Mouse (Mus musculus): ENCODE data around the gene Rapgef6. TPM values are rescaled to one million over a fixed set of nuclear protein-coding genes. Genes with fewer than 3 reads are reported as not detected.
A peak's percentile ranks its signal among the peaks of the same experiment; 100 is the strongest.
"Not testable (repeated sequence)": the region's sequence is repeated elsewhere in the genome, so short reads cannot be mapped to it uniquely, and the experiment has no call there.

The Rapgef6 gene
- polyA plus RNA-seq, 1 experiment from 2014 or later, result 23.9 TPM

GRCm38 (mm10) chr11:54592585-54592984, 69.9 kb downstream of the Rapgef6 start:
- H3K27ac ChIP-seq, result no peak overlapping the region
- H3K9me3 ChIP-seq (replicated peaks), result no peaks in the 10 kb centered on the region
- no peak overlapping the region for H3K9ac ChIP-seq
- peaks cover 7% of the 10 kb centered on the region for H3K36me3 ChIP-seq
- no peak for ATAC-seq (ENCODE audit: low read depth)
- H3K27me3 ChIP-seq, result no peaks in the 10 kb centered on the region
- no peak for DNase-seq
- WGBS (ENCODE audit: insufficient replicate concordance), result 69% methylated on average over 3 of the region's 3 CpGs
- no peak overlapping the region for H3K4me2 ChIP-seq
- H3K4me3 ChIP-seq (replicated peaks), result no peak overlapping the region
- peaks cover 15% of the 10 kb centered on the region for H3K4me1 ChIP-seq (replicated peaks)

- Histone ChIP-seq H3K4me2 (no peak overlapping the region), H3K27ac (no peak overlapping the region), H3K27me3 (no peaks in the 10 kb centered on the region), H3K4me1 (replicated peaks) (peaks cover 20% of the 10 kb centered on the region), H3K9me3 (replicated peaks) (no peaks in the 10 kb centered on the region), H3K36me3 (peaks cover 6% of the 10 kb centered on the region), H3K9ac (no peak overlapping the region), H3K4me3 (replicated peaks) (no peak overlapping the region)
- ATAC-seq (ENCODE audit: low read depth) (no peak), DNase-seq (no peak)
- 31% methylated on average over 2 of the region's 2 CpGs for WGBS (ENCODE audit: insufficient replicate concordance)
Observed at GRCm38 (mm10) chr11:54594049-54594448, 71.4 kb downstream of the Rapgef6 start.

GRCm38 (mm10) chr11:54595053-54595452, 72.4 kb downstream of the Rapgef6 start:
- Histone ChIP-seq H3K27ac (no peak overlapping the region; the same call in 1 of the 2 replicates), H3K36me3 (no peaks in the 10 kb centered on the region), H3K4me1 (replicated peaks) (peaks cover 20% of the 10 kb centered on the region), H3K4me3 (replicated peaks) (no peak overlapping the region), H3K9ac (no peak overlapping the region), H3K27me3 (no peaks in the 10 kb centered on the region), H3K9me3 (replicated peaks) (no peaks in the 10 kb centered on the region), H3K4me2 (no peak overlapping the region)
- peak; percentile 26 for DNase-seq
- WGBS (ENCODE audit: insufficient replicate concordance), result 22% methylated on average over 4 of the region's 4 CpGs
- ATAC-seq (ENCODE audit: low read depth), result peak; percentile 68

- 86% methylated on average over 8 of the region's 8 CpGs for WGBS (ENCODE audit: insufficient replicate concordance)
- DNase-seq (no peak), ATAC-seq (ENCODE audit: low read depth) (no peak)
- Histone ChIP-seq H3K4me1 (replicated peaks) (peaks cover 20% of the 10 kb centered on the region), H3K9me3 (replicated peaks) (no peaks in the 10 kb centered on the region), H3K27ac (no peak overlapping the region), H3K4me3 (replicated peaks) (no peak overlapping the region), H3K9ac (no peak overlapping the region), H3K4me2 (no peak overlapping the region), H3K36me3 (no peaks in the 10 kb centered on the region), H3K27me3 (no peaks in the 10 kb centered on the region)
Observed at GRCm38 (mm10) chr11:54595905-54596555, 73.4 kb downstream of the Rapgef6 start.

GRCm38 (mm10) chr11:54597902-54598447, 75.3 kb downstream of the Rapgef6 start:
- H3K4me2 ChIP-seq, result no peak overlapping the region
- H3K27me3 ChIP-seq, result no peaks in the 10 kb centered on the region
- H3K9ac ChIP-seq, result no peak overlapping the region
- peak; percentile 81 for ATAC-seq (ENCODE audit: low read depth)
- peaks cover 26% of the 10 kb centered on the region for H3K4me1 ChIP-seq (replicated peaks)
- H3K27ac ChIP-seq, result no peak overlapping the region
- DNase-seq, result peak; percentile 23
- no peaks in the 10 kb centered on the region for H3K9me3 ChIP-seq (replicated peaks)
- 18% methylated on average over 1 of the region's 1 CpGs for WGBS (ENCODE audit: insufficient replicate concordance)
- no peak overlapping the region for H3K4me3 ChIP-seq (replicated peaks)
- H3K36me3 ChIP-seq, result no peaks in the 10 kb centered on the region

- DNase-seq, result no peak
- Histone ChIP-seq H3K27me3 (no peaks in the 10 kb centered on the region), H3K4me1 (replicated peaks) (peaks cover 17% of the 10 kb centered on the region), H3K4me3 (replicated peaks) (no peak overlapping the region), H3K9me3 (replicated peaks) (no peaks in the 10 kb centered on the region), H3K27ac (no peak overlapping the region), H3K36me3 (no peaks in the 10 kb centered on the region), H3K4me2 (no peak overlapping the region), H3K9ac (no peak overlapping the region)
- no peak for ATAC-seq (ENCODE audit: low read depth)
- 38% methylated on average over 2 of the region's 2 CpGs for WGBS (ENCODE audit: insufficient replicate concordance)
Observed at GRCm38 (mm10) chr11:54601121-54601520, 78.5 kb downstream of the Rapgef6 start.

GRCm38 (mm10) chr11:54602764-54603163, 80.1 kb downstream of the Rapgef6 start:
- H3K36me3 ChIP-seq; H3K27ac ChIP-seq; H3K4me3 ChIP-seq (replicated peaks); H3K9ac ChIP-seq; ATAC-seq (ENCODE audit: low read depth); H3K4me2 ChIP-seq; H3K27me3 ChIP-seq; DNase-seq; H3K9me3 ChIP-seq (replicated peaks): not testable (repeated sequence)
- 86% methylated on average over 1 of the region's 1 CpGs for WGBS (ENCODE audit: insufficient replicate concordance)
- H3K4me1 ChIP-seq (replicated peaks), result peaks cover 14% of the 10 kb centered on the region

GRCm38 (mm10) chr11:54604415-54604814, 81.8 kb downstream of the Rapgef6 start:
- no peak overlapping the region for H3K9ac ChIP-seq
- H3K4me2 ChIP-seq, result no peak overlapping the region
- no peaks in the 10 kb centered on the region for H3K9me3 ChIP-seq (replicated peaks)
- ATAC-seq (ENCODE audit: low read depth) (no peak), DNase-seq (no peak)
- H3K27me3 ChIP-seq, result no peaks in the 10 kb centered on the region
- H3K36me3 ChIP-seq, result no peaks in the 10 kb centered on the region
- WGBS (ENCODE audit: insufficient replicate concordance), result 75% methylated on average over 3 of the region's 3 CpGs
- no peak overlapping the region for H3K4me3 ChIP-seq (replicated peaks)
- H3K4me1 ChIP-seq (replicated peaks), result peaks cover 14% of the 10 kb centered on the region
- H3K27ac ChIP-seq, result no peak overlapping the region

GRCm38 (mm10) chr11:54613628-54614027, 91.0 kb downstream of the Rapgef6 start:
- DNase-seq, result no peak
- no peaks in the 10 kb centered on the region for H3K9me3 ChIP-seq (replicated peaks)
- no peaks in the 10 kb centered on the region for H3K36me3 ChIP-seq
- no peak for ATAC-seq (ENCODE audit: low read depth)
- H3K27me3 ChIP-seq, result no peaks in the 10 kb centered on the region
- no peak overlapping the region for H3K27ac ChIP-seq
- no peaks in the 10 kb centered on the region for H3K4me1 ChIP-seq (replicated peaks)
- H3K4me2 ChIP-seq, result no peak overlapping the region
- H3K4me3 ChIP-seq (replicated peaks), result no peak overlapping the region
- no peak overlapping the region for H3K9ac ChIP-seq

- no peaks in the 10 kb centered on the region for H3K4me1 ChIP-seq (replicated peaks)
- H3K27me3 ChIP-seq, result no peaks in the 10 kb centered on the region
- no peak for ATAC-seq (ENCODE audit: low read depth)
- H3K4me2 ChIP-seq, result no peak overlapping the region
- H3K27ac ChIP-seq, result no peak overlapping the region
- no peak for DNase-seq
- WGBS (ENCODE audit: insufficient replicate concordance), result 82% methylated on average over 1 of the region's 1 CpGs
- H3K36me3 ChIP-seq, result no peaks in the 10 kb centered on the region
- no peaks in the 10 kb centered on the region for H3K9me3 ChIP-seq (replicated peaks)
- H3K9ac ChIP-seq, result no peak overlapping the region
- H3K4me3 ChIP-seq (replicated peaks), result no peak overlapping the region
Observed at GRCm38 (mm10) chr11:54614560-54614959, 91.9 kb downstream of the Rapgef6 start.

GRCm38 (mm10) chr11:54618841-54619240, 96.2 kb downstream of the Rapgef6 start:
- Histone ChIP-seq H3K4me2 (no peak overlapping the region), H3K4me3 (replicated peaks) (no peak overlapping the region), H3K9me3 (replicated peaks) (no peaks in the 10 kb centered on the region), H3K36me3 (peaks cover 10% of the 10 kb centered on the region; the same call in 1 of the 2 replicates), H3K27me3 (no peaks in the 10 kb centered on the region), H3K9ac (no peak overlapping the region), H3K27ac (no peak overlapping the region), H3K4me1 (replicated peaks) (no peaks in the 10 kb centered on the region)
- WGBS (ENCODE audit: insufficient replicate concordance), result 45% methylated on average over 2 of the region's 2 CpGs
- no peak for ATAC-seq (ENCODE audit: low read depth)
- DNase-seq, result no peak

- H3K4me3 ChIP-seq (replicated peaks), result no peak overlapping the region
- no peaks in the 10 kb centered on the region for H3K9me3 ChIP-seq (replicated peaks)
- 92% methylated on average over 2 of the region's 2 CpGs for WGBS (ENCODE audit: insufficient replicate concordance)
- H3K9ac ChIP-seq, result no peak overlapping the region
- no peaks in the 10 kb centered on the region for H3K4me1 ChIP-seq (replicated peaks)
- H3K27me3 ChIP-seq, result no peaks in the 10 kb centered on the region
- DNase-seq (no peak), ATAC-seq (ENCODE audit: low read depth) (no peak)
- H3K36me3 ChIP-seq, result peaks cover 14% of the 10 kb centered on the region; the same call in 1 of the 2 replicates
- no peak overlapping the region for H3K27ac ChIP-seq
- H3K4me2 ChIP-seq, result no peak overlapping the region
Observed at GRCm38 (mm10) chr11:54621725-54622124, 99.1 kb downstream of the Rapgef6 start.
